Mouse (Mus musculus) kidney, embryonic 14.5 days (tissue): ENCODE results near the gene Kxd1. TPM values are rescaled to one million over a fixed set of nuclear protein-coding genes. Genes with fewer than 3 reads are reported as not detected.

Experiments used
- ATAC-seq: fragments of 200-750 bp; cut with Nextera tagmentation; 2 replicates; pipeline ENCODE4 v1.8.0; 2017; ENCODE audit warnings: moderate number of reproducible peaks, mild to moderate bottlenecking, moderate TSS enrichment, moderate library complexity; ENCODE audit not compliant: low FRiP score, low TSS enrichment
- H3K27ac ChIP-seq: fragments of 300-500 bp; sonication (generic); 2 replicates; pipeline ENCODE4 v1.5.1; 2014; ENCODE audit warnings: low read depth, mild to moderate bottlenecking, low read length, moderate library complexity, mixed read lengths
- H3K27me3 ChIP-seq: fragments of 300-500 bp; sonication (generic); 2 replicates; pipeline ENCODE4 v1.6.1; 2014; ENCODE audit warnings: mild to moderate bottlenecking, low read length; ENCODE audit not compliant: control insufficient read depth, insufficient read depth
- H3K36me3 ChIP-seq: fragments of 300-500 bp; sonication (generic); 2 replicates; pipeline ENCODE4 v1.6.1; 2014; ENCODE audit warnings: low read length, mixed read lengths; ENCODE audit not compliant: control insufficient read depth, insufficient read depth
- H3K4me1 ChIP-seq: fragments of 300-500 bp; sonication (generic); 2 replicates; pipeline ENCODE4 v1.6.1; 2014; ENCODE audit warnings: low read length, mixed read lengths; ENCODE audit not compliant: control insufficient read depth, insufficient read depth
- H3K4me2 ChIP-seq: fragments of 300-500 bp; sonication (generic); replicated peaks from 2 replicates; pipeline ENCODE4 v1.6.1; 2014; ENCODE audit warnings: low read depth, mild to moderate bottlenecking, low read length
- H3K4me3 ChIP-seq: fragments of 300-500 bp; sonication (generic); 2 replicates; pipeline ENCODE4 v1.5.1; 2014; ENCODE audit warnings: mild to moderate bottlenecking, low read length
- H3K9ac ChIP-seq: fragments of 300-500 bp; sonication (generic); 2 replicates; pipeline ENCODE4 v1.6.1; 2014; ENCODE audit warnings: low read depth, mild to moderate bottlenecking, low read length, moderate library complexity
- H3K9me3 ChIP-seq: fragments of 300-500 bp; sonication (generic); 2 replicates; pipeline ENCODE4 v1.6.1; 2016; ENCODE audit warnings: low read length; ENCODE audit not compliant: control insufficient read depth
- WGBS: fragments of 180-500 bp; shearing (Covaris S2); extraction: QIAGEN DNeasy Blood & Tissue Kit; methylation state at CpG from one replicate; pipeline ENCODE4 v1.1.7; 2014; 5-methylcytosine and 5-hydroxymethylcytosine counted together
- polyA plus RNA-seq: library from polyadenylated mRNA; unstranded; fragments of >200 nt; fragmentation: Nextera tagmentation; extraction: Ambion mirVana; gene quantifications from 2 replicates; pipeline ENCODE4 v1.2.1, GENCODE M21; 2014

The Kxd1 gene
- polyA plus RNA-seq, 1 experiment from 2014 or later, result 70.9 TPM

DNA sequence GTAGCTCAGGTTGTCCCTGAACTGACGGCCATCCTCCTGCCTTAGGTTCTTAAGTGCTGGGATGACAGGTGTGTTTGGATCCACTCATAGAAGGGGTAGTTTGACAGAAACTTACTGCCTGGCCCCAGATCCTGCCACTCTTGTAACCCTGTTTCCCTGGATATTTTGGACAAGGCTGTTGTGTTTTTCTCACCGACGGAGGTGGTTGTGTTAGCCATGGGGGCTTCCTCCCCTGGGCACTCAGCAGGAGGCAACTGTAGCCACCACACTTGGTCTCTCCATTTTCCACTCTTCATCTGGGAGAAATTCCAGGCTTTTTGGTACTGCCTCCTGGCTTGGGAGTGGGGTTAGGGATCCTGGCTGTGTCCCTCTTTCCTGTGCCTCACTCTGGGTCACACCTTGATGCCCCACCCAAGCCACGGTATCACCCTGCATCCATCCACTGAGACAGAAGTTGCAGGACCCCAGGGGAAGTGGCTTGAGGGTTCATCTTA lies 12.3 kb upstream of the Kxd1 start:
- peak overlapping the region; percentile 81 for H3K4me3 ChIP-seq
- H3K9ac ChIP-seq, result peak overlapping the region; percentile 81
- peak overlapping the region; percentile 78 for H3K4me2 ChIP-seq
- peaks cover 20% of the 10 kb centered on the region for H3K36me3 ChIP-seq
- H3K4me1 ChIP-seq, result peaks cover 10% of the 10 kb centered on the region; the same call in 1 of the 2 replicates
- no peaks in the 10 kb centered on the region for H3K27me3 ChIP-seq
- no peaks in the 10 kb centered on the region for H3K9me3 ChIP-seq
- peak overlapping the region; percentile 90; the same call in 1 of the 2 replicates for H3K27ac ChIP-seq
- ATAC-seq, result no peak
- 9% methylated on average over 4 of the region's 4 CpGs for WGBS

DNA sequence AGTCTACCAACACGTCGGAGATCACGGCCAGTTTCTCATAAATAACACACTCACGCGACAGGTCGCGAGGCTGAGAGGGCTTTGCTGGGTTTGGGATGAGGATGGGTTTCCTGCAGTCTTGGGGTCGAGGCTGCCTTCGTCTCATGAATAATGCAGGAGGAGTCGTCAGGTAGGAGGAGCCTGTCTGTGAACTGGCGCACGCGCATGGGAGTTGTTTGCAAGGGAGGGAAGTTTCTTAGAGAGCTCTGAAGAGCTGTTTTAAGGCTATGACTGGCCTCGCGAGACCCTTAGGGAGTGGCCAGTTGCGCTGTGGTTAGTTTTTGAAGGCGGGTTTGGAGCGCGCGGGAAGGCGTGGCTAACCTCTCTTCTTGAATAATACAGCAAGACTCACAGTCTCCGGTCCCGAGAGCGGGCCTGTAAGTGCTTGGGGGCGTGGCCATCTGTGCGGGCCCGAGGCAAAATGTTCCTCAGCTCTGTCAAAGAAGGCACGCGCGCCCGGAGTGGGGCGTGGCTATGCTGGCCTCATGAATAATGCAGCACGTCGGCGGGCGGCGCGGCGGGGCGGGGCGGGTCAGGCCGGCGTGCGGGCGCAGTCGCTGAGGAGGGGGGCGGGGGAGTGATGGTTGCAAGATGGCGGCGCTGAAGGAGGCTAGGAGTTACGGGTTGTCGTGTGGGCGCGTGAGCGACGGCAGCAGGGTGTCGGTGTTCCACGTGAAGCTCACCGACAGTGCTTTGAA lies 11.5 kb upstream of the Kxd1 start, which contains the start of gene Ell:
TSS of gene Ell (plus strand) at position 381 of the 737 bp plus-strand sequence.
- ATAC-seq, result peak; percentile 91
- Histone ChIP-seq H3K4me2 (peak within 1 kb of the TSS; percentile 78), H3K27ac (peak within 1 kb of the TSS; percentile 90), H3K4me1 (peaks cover 10% of the 10 kb centered on the region; the same call in 1 of the 2 replicates), H3K27me3 (no peaks in the 10 kb centered on the region), H3K9ac (peak within 1 kb of the TSS; percentile 81), H3K36me3 (peaks cover 28% of the 10 kb centered on the region), H3K9me3 (no peaks in the 10 kb centered on the region), H3K4me3 (peak within 1 kb of the TSS; percentile 81)
- 1% methylated on average over 57 of the region's 58 CpGs for WGBS

DNA sequence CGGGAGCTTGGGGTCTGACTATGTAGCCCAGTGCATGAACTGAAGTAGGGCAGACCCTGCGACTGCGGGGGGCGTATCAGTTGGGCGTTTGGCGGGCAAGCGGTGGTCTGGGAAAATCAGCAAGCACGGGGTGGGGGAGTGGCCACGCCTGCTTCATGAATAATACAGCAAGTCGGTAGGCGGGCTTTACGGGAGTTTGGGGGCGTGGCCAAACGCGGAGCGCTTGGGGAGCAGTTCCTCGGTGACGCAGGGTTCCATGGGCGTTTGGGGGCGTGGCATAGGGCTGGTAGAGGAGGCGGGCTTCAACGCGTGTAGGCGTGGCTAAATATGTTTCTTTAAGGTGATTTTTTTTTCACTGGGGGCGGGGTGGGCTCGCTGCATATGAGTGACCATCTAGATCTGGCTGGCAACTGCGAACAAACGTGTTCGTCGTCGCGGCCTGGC lies 10.9 kb upstream of the Kxd1 start:
- WGBS, result under 1% methylated on average over 32 of the region's 32 CpGs

DNA sequence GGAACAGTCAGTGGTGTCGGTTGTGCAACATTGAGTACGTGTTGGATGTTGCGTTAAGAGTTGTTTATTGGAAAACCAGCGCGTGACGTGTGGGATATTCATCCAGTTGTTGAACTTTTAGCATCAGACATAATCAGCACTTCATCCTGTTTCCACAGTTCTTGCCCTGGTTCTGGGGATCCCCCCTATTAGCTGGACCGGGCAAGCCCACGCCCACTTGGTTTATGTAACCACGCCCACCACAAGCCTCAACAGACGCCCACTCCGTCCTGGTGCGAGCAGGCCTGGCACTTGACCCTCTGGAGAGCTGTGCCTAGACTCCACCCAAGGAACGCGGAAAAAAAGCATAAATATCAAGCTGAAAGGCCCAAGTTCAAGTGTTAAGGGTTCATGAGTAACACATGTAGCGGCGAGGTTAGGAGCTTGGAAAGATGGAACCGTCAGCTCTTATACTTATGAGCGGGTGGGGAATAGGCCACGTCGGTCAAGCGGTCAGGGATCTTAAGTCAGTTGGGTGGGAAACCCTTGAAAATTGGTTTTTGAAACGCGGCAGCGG lies 10.3 kb upstream of the Kxd1 start:
- Histone ChIP-seq H3K27ac (peak overlapping the region; percentile 77), H3K9ac (peak overlapping the region; percentile 47; the same call in 1 of the 2 replicates), H3K27me3 (no peaks in the 10 kb centered on the region), H3K36me3 (peaks cover 37% of the 10 kb centered on the region), H3K9me3 (no peaks in the 10 kb centered on the region), H3K4me3 (peak overlapping the region; percentile 81), H3K4me1 (peaks cover 10% of the 10 kb centered on the region; the same call in 1 of the 2 replicates), H3K4me2 (peak overlapping the region; percentile 78)
- WGBS, result 15% methylated on average over 24 of the region's 24 CpGs
- peak; percentile 7 for ATAC-seq

More for the DNA sequence above, 10.9 kb upstream of the Kxd1 start:
- peak overlapping the region; percentile 81; the same call in 1 of the 2 replicates for H3K9ac ChIP-seq
- peaks cover 33% of the 10 kb centered on the region for H3K36me3 ChIP-seq
- H3K27ac ChIP-seq, result peak overlapping the region; percentile 90
- ATAC-seq, result peak; percentile 68
- H3K4me2 ChIP-seq, result peak overlapping the region; percentile 78
- H3K9me3 ChIP-seq, result no peaks in the 10 kb centered on the region
- H3K27me3 ChIP-seq, result no peaks in the 10 kb centered on the region
- peak overlapping the region; percentile 81 for H3K4me3 ChIP-seq
- peaks cover 10% of the 10 kb centered on the region; the same call in 1 of the 2 replicates for H3K4me1 ChIP-seq

DNA sequence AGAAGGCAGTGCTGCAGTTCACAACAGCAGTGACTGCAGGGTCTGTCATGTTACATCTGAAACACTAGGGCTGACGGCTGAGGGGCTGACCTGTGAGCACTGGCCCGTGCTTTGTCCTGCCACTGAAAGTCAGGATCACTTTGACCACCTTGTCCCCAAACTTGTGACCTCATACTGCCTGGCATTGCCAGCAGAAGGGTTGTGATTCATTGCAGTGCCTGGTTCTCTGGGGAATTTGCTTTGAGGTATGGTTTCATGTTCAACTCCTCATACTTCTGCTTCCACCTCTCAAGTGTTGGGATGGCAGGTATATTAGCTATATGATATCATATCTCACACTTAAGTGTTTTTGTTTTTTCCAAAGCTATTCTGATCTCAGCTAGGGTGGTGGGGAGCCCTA lies 7.9 kb upstream of the Kxd1 start:
- Histone ChIP-seq H3K27me3 (no peaks in the 10 kb centered on the region), H3K27ac (no peak overlapping the region), H3K9me3 (no peaks in the 10 kb centered on the region), H3K4me3 (no peak overlapping the region), H3K9ac (no peak overlapping the region), H3K4me2 (no peak overlapping the region), H3K4me1 (peaks cover 6% of the 10 kb centered on the region; the same call in 1 of the 2 replicates), H3K36me3 (peaks cover 59% of the 10 kb centered on the region)
- ATAC-seq, result no peak
- WGBS, result 84% methylated on average over 2 of the region's 2 CpGs

DNA sequence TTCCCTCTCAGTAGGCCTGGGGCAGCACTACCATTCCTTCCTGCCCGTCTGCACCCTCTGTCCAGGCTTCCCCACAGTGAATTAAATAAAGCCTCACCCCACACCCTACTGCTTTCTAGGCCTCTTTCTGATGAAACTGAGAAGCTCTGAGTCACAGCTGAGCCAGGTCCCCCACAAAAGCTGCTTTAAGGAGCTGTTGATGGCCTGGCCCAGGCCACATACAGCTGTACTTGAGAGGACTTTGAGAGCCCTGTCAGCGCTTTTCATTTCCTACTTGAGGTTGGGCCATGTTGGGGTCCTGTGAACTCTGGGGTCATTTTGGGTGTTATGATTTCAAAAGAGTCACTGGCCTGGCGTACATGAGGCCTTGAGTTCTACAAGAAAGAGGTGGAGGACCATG lies 7.5 kb upstream of the Kxd1 start:
- WGBS, result 93% methylated on average over 3 of the region's 3 CpGs
- no peak overlapping the region; the same call in 1 of the 2 replicates for H3K9ac ChIP-seq
- peaks cover 64% of the 10 kb centered on the region for H3K36me3 ChIP-seq
- H3K4me2 ChIP-seq, result no peak overlapping the region
- ATAC-seq, result no peak
- no peaks in the 10 kb centered on the region for H3K27me3 ChIP-seq
- H3K4me3 ChIP-seq, result no peak overlapping the region
- H3K9me3 ChIP-seq, result no peaks in the 10 kb centered on the region
- no peak overlapping the region for H3K27ac ChIP-seq
- H3K4me1 ChIP-seq, result peaks cover 2% of the 10 kb centered on the region; the same call in 1 of the 2 replicates

DNA sequence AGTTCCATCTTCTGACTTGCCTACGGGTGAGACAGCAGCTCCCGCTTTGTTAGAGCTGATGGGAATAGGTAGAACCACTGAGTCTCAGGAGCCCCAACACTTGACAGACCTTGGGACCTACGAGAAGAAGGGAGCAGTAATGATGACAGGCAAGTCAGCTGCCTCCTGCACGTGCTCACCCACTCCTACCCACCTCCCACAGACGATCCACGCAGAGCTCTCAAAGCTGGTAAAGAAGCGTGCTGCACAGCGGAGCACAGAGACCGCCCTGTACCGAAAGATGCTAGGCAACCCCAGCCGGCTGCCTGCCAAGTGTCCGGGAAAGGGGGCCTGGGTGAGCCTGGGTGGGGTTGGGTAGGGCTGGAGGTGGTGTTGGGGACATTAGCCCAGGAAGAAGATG lies 6.5 kb upstream of the Kxd1 start:
- 0 out of 2 replicates have a peak overlapping the region, but pooled peaks have one; percentile 12 for H3K9ac ChIP-seq
- no peak overlapping the region for H3K27ac ChIP-seq
- no peak overlapping the region for H3K4me3 ChIP-seq
- H3K4me2 ChIP-seq, result no peak overlapping the region
- ATAC-seq, result no peak
- WGBS, result 94% methylated on average over 12 of the region's 12 CpGs
- H3K4me1 ChIP-seq, result 0 out of 2 replicates have a peak, but pooled peaks cover 3% of the 10 kb centered on the region
- no peaks in the 10 kb centered on the region for H3K9me3 ChIP-seq
- H3K36me3 ChIP-seq, result peaks cover 69% of the 10 kb centered on the region
- H3K27me3 ChIP-seq, result no peaks in the 10 kb centered on the region

DNA sequence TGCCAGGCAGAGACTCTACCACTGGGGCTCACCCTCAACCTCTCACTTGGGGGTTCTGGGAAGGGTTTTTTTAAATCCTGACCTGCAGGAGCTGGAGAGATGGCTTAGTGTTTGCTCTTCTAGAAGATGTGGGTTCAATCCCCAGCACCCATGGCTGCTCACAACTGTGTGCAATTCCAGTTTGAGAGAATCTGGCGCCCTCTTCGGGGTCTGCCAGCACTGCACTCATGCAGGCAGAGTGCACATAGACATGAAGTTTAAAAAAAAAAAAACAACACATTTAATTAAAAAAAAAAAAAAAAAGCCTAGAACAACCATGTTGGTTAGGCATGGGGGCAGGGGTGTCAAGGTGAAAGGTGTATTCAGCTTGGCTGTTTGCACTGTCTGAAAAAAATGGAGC lies 2.6 kb upstream of the Kxd1 start:
- no peak overlapping the region for H3K4me2 ChIP-seq
- ATAC-seq, result no peak
- H3K27ac ChIP-seq, result no peak overlapping the region
- peaks cover 51% of the 10 kb centered on the region for H3K36me3 ChIP-seq
- 94% methylated on average over 2 of the region's 2 CpGs for WGBS
- H3K27me3 ChIP-seq, result no peaks in the 10 kb centered on the region
- peaks cover 17% of the 10 kb centered on the region for H3K4me1 ChIP-seq
- H3K9me3 ChIP-seq, result no peaks in the 10 kb centered on the region
- H3K9ac ChIP-seq, result no peak overlapping the region
- no peak overlapping the region for H3K4me3 ChIP-seq

DNA sequence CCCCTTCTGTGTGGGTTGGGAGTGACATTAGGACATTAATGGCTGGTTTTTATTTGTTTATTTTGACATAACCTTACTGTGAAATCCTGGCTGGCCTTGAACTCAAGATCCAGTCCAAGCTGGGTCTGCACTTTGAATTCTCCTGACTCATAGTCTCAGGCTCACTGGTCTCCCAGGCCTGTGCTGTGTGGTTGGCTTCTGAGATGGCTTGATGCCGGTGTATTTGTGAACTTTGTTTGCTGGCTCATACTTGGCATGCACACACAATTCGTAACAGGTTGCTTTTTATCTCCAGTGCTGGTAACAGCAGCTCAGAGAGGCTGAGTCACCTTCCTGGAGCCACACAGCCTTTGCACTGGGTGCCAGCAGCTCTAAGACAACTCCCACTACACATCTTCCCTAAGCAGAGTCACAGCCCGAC lies 2.0 kb upstream of the Kxd1 start:
- Histone ChIP-seq H3K4me1 (peaks cover 17% of the 10 kb centered on the region), H3K27me3 (no peaks in the 10 kb centered on the region), H3K9ac (no peak overlapping the region), H3K9me3 (no peaks in the 10 kb centered on the region), H3K36me3 (peaks cover 46% of the 10 kb centered on the region), H3K4me2 (no peak overlapping the region), H3K4me3 (no peak overlapping the region), H3K27ac (no peak overlapping the region)
- WGBS, result 96% methylated on average over 3 of the region's 3 CpGs
- ATAC-seq, result no peak
